Mouse (Mus musculus) embryonic facial prominence, embryonic 14.5 days (tissue): ENCODE results near the gene Gpat2. TPM values are rescaled to one million over a fixed set of nuclear protein-coding genes. Genes with fewer than 3 reads are reported as not detected.

ENCODE experiments used
- ATAC-seq: fragments of 200-750 bp; cut with Nextera tagmentation; 2 replicates; pipeline ENCODE4 v1.8.0; 2017; ENCODE audit warnings: low read depth, moderate number of reproducible peaks, moderate TSS enrichment
- DNase-seq: peaks from one replicate; pipeline ENCODE4 v3.0.0-alpha.2; 2015; ENCODE audit warnings: low spot score
- H3K27ac ChIP-seq: fragments of 300-500 bp; sonication (generic); replicated peaks from 2 replicates; pipeline ENCODE4 v1.5.1; 2014; ENCODE audit warnings: low read depth, mild to moderate bottlenecking, low read length, moderate library complexity
- H3K27me3 ChIP-seq: fragments of 300-500 bp; sonication (generic); replicated peaks from 2 replicates; pipeline ENCODE4 v1.6.1; 2014; ENCODE audit warnings: low read length; ENCODE audit not compliant: control insufficient read depth, insufficient read depth
- H3K36me3 ChIP-seq: fragments of 300-500 bp; sonication (generic); 2 replicates; pipeline ENCODE4 v1.6.1; 2014; ENCODE audit warnings: low read length, mixed read lengths; ENCODE audit not compliant: control insufficient read depth, insufficient read depth
- H3K4me1 ChIP-seq: fragments of 300-500 bp; sonication (generic); 2 replicates; pipeline ENCODE4 v1.6.1; 2014; ENCODE audit warnings: antibody characterized with exemption, low read length; ENCODE audit not compliant: control insufficient read depth, insufficient read depth
- H3K4me2 ChIP-seq: fragments of 300-500 bp; sonication (generic); 2 replicates; pipeline ENCODE4 v1.6.1; 2014; ENCODE audit warnings: low read depth, mild to moderate bottlenecking, low read length, moderate library complexity, mixed read lengths
- H3K4me3 ChIP-seq: fragments of 300-500 bp; sonication (generic); 2 replicates; pipeline ENCODE4 v1.5.1; 2014; ENCODE audit warnings: low read depth, mild to moderate bottlenecking, low read length
- H3K9ac ChIP-seq: fragments of 300-500 bp; sonication (generic); 2 replicates; pipeline ENCODE4 v1.6.1; 2014; ENCODE audit warnings: low read depth, mild to moderate bottlenecking, low read length, moderate library complexity, mixed read lengths
- H3K9me3 ChIP-seq: fragments of 300-500 bp; sonication (generic); 2 replicates; pipeline ENCODE4 v1.6.1; 2016; ENCODE audit warnings: low read length; ENCODE audit not compliant: control insufficient read depth
- WGBS: fragments of 180-500 bp; shearing (Covaris S2); extraction: QIAGEN DNeasy Blood & Tissue Kit; methylation state at CpG from one replicate; pipeline ENCODE4 v1.1.7; 2014; 5-methylcytosine and 5-hydroxymethylcytosine counted together
- polyA plus RNA-seq: library from polyadenylated mRNA; unstranded; fragments of >200 nt; fragmentation: Nextera tagmentation; extraction: Ambion mirVana; gene quantifications from 2 replicates; pipeline ENCODE4 v1.2.1, GENCODE M21; 2014

The Gpat2 gene
- polyA plus RNA-seq, 1 experiment from 2014 or later, result 0.26 TPM

GRCm38 (mm10) chr2:127453141-127453540 lies 28.1 kb downstream of the Gpat2 start:
- H3K4me1 ChIP-seq, result no peaks in the 10 kb centered on the region
- no peak for ATAC-seq
- 85% methylated on average over 9 of the region's 9 CpGs for WGBS

DNA sequence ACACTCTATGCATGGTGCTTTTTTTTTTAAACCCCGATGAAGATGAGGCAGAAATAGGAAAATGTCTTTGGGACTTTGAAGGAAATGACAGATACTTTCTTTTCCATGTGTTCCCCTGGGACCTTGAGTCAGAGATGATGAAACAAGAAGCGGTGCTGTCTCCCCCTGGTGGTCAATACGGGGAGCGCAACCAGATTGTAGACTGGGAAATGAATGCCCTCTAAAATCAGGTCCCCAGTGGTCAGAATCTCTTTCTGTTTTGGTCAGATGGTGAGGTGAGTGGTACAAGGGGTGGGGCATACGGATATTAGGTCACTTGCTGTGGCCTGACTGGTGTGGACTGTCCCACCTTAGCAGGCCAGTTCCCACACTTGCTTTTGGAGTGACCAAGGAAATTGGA lies 28.8 kb downstream of the Gpat2 start:
- no peak overlapping the region for H3K27ac ChIP-seq
- no peaks in the 10 kb centered on the region for H3K36me3 ChIP-seq
- ATAC-seq (no peak), DNase-seq (peak; percentile 63)
- no peak overlapping the region for H3K4me2 ChIP-seq
- WGBS, result 5% methylated on average over 5 of the region's 5 CpGs
- no peak overlapping the region for H3K4me3 ChIP-seq
- no peaks in the 10 kb centered on the region for H3K9me3 ChIP-seq
- H3K9ac ChIP-seq, result no peak overlapping the region
- H3K4me1 ChIP-seq, result no peaks in the 10 kb centered on the region
- H3K27me3 ChIP-seq, result no peaks in the 10 kb centered on the region

More at GRCm38 (mm10) chr2:127453141-127453540, 28.1 kb downstream of the Gpat2 start:
- no peaks in the 10 kb centered on the region for H3K9me3 ChIP-seq
- H3K4me2 ChIP-seq, result no peak overlapping the region
- H3K36me3 ChIP-seq, result no peaks in the 10 kb centered on the region
- DNase-seq, result no peak
- H3K27ac ChIP-seq, result no peak overlapping the region
- no peak overlapping the region for H3K9ac ChIP-seq
- no peak overlapping the region for H3K4me3 ChIP-seq
- no peaks in the 10 kb centered on the region for H3K27me3 ChIP-seq

DNA sequence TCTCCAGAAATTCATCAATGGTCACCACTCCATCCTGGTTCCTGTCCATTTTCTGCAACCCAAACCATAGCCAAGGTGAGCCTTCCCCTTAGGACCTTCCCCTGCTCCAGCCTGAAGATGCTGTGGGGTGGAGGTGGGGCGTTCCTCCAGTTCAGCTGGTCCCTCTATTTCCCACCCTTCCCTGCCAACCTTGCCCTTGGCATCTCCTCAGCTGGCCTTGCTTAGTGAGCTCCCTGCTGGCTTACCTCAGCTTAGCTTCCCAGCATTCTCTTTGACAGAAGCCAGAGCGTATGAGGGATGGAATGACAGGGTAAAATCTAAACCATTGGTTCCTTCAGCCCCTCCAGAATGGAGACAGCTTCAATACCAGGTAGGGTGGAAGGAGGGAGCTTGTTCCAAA lies 34.3 kb downstream of the Gpat2 start:
- no peak for DNase-seq
- Histone ChIP-seq H3K9ac (no peak overlapping the region), H3K4me1 (no peaks in the 10 kb centered on the region), H3K27me3 (no peaks in the 10 kb centered on the region), H3K27ac (no peak overlapping the region), H3K36me3 (no peaks in the 10 kb centered on the region), H3K9me3 (no peaks in the 10 kb centered on the region), H3K4me2 (no peak overlapping the region), H3K4me3 (no peak overlapping the region)
- no peak for ATAC-seq
- 76% methylated on average over 2 of the region's 2 CpGs for WGBS

DNA sequence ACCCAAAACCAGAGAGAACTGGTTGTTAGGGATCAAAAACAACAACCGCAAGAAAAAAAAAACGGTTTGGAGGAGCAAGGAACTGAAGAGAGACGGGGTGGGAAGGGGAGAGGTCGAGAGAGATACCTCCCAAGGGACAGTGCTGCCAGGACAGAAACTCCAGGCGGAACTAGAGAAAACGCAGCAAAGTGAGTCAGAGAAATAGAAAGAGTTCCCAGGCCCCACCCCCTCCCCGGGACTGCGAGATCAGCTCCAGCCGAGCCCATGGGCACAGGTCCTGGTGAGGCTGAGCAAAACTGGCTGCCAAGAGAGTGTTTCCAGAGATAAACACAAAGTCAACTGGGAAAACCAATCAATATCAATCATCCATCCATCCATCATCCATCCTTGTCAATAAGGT lies 36.4 kb downstream of the Gpat2 start:
- H3K4me2 ChIP-seq, result no peak overlapping the region
- WGBS, result 36% methylated on average over 9 of the region's 9 CpGs
- ATAC-seq (no peak), DNase-seq (no peak)
- no peaks in the 10 kb centered on the region for H3K4me1 ChIP-seq
- H3K9ac ChIP-seq, result no peak overlapping the region
- no peaks in the 10 kb centered on the region for H3K27me3 ChIP-seq
- H3K4me3 ChIP-seq, result no peak overlapping the region
- no peak overlapping the region for H3K27ac ChIP-seq
- no peaks in the 10 kb centered on the region for H3K36me3 ChIP-seq
- no peaks in the 10 kb centered on the region for H3K9me3 ChIP-seq

DNA sequence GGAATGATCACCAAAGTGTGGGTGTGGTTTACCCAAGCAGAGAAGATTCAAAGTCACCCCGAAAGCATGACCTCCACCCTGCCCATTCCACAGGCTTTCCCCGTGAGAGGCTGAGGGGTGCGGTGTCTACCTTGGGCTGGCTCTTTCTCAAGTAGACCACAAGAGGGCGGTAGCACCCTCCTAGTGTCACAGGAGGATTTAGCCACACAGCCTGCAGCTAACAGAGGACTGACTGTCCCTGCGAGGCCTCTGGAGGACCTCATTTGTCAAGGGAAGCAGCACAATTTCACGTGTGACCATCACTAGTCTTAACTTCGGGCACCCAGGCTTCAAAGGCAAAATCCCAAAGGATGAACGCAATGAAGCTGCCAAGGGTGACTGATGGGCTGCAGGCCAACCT lies 37.3 kb downstream of the Gpat2 start:
- H3K27me3 ChIP-seq, result no peaks in the 10 kb centered on the region
- H3K4me2 ChIP-seq, result no peak overlapping the region
- DNase-seq (peak; percentile 76), ATAC-seq (peak; percentile 75; the same call in 1 of the 2 replicates)
- H3K36me3 ChIP-seq, result no peaks in the 10 kb centered on the region
- no peaks in the 10 kb centered on the region for H3K9me3 ChIP-seq
- H3K9ac ChIP-seq, result no peak overlapping the region
- H3K27ac ChIP-seq, result no peak overlapping the region
- no peaks in the 10 kb centered on the region for H3K4me1 ChIP-seq
- H3K4me3 ChIP-seq, result no peak overlapping the region
- 10% methylated on average over 8 of the region's 8 CpGs for WGBS

- Histone ChIP-seq H3K36me3 (no peaks in the 10 kb centered on the region), H3K4me2 (no peak overlapping the region), H3K4me1 (no peaks in the 10 kb centered on the region), H3K27me3 (no peaks in the 10 kb centered on the region; the same call in 1 of the 2 replicates), H3K27ac (no peak overlapping the region), H3K9me3 (no peaks in the 10 kb centered on the region), H3K9ac (no peak overlapping the region), H3K4me3 (no peak overlapping the region)
- DNase-seq, result no peak
- ATAC-seq, result no peak
- 64% methylated on average over 5 of the region's 5 CpGs for WGBS
Observed at GRCm38 (mm10) chr2:127470183-127470582, 45.2 kb downstream of the Gpat2 start.

- H3K4me2 ChIP-seq, result no peak overlapping the region
- H3K36me3 ChIP-seq, result no peaks in the 10 kb centered on the region
- H3K9me3 ChIP-seq, result no peaks in the 10 kb centered on the region
- no peaks in the 10 kb centered on the region for H3K4me1 ChIP-seq
- H3K9ac ChIP-seq, result no peak overlapping the region
- WGBS, result 90% methylated on average over 10 of the region's 10 CpGs
- no peak overlapping the region for H3K4me3 ChIP-seq
- no peak for DNase-seq
- no peak for ATAC-seq
- H3K27ac ChIP-seq, result no peak overlapping the region
- no peaks in the 10 kb centered on the region; the same call in 1 of the 2 replicates for H3K27me3 ChIP-seq
Observed at GRCm38 (mm10) chr2:127470661-127471060, 45.7 kb downstream of the Gpat2 start.

DNA sequence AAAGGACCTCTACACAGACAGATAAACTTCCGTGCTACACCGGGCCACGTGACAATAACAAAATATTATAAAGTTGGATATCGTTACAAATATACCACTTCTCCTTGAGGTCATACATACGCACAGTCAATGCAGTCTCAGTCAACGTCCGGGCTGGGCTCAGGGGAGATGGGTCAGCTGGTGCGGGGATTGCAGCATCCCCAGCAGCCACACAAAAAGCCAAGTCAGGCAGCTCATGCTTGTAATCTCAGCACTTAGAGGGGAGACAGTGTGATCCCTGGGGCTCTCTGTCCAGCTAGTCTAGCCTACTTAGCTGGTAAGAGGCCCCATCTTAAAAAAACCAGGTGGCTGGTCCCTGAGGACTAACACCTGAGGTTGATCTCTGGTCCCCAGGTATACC lies 46.3 kb downstream of the Gpat2 start:
- no peaks in the 10 kb centered on the region for H3K9me3 ChIP-seq
- no peak overlapping the region for H3K27ac ChIP-seq
- H3K4me1 ChIP-seq, result no peaks in the 10 kb centered on the region
- DNase-seq (no peak), ATAC-seq (no peak)
- no peak overlapping the region for H3K4me2 ChIP-seq
- WGBS, result 87% methylated on average over 8 of the region's 8 CpGs
- H3K4me3 ChIP-seq, result no peak overlapping the region
- no peak overlapping the region for H3K9ac ChIP-seq
- no peaks in the 10 kb centered on the region; the same call in 1 of the 2 replicates for H3K27me3 ChIP-seq
- H3K36me3 ChIP-seq, result no peaks in the 10 kb centered on the region

DNA sequence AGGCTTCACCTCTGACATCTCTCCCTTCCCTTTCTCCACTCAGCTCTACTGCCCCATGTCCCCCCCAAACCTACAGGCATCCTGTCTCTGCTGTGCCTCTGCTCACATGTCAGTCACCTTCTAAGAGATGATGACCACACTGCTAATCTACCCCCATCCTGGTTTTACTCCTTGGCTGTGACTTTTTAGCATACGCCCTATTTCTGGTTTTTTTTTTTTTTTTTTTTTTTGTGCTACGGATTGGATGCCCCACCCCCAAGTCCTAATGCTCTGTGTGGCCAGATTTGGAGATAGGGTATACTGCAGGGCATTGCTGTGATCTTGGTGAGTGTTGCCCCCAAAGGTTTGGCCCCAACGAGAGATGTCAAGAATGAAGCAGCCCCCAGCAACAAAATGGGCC lies 47.3 kb downstream of the Gpat2 start:
- 73% methylated on average over 3 of the region's 3 CpGs for WGBS
- no peak overlapping the region for H3K4me2 ChIP-seq
- ATAC-seq (no peak), DNase-seq (no peak)
- H3K36me3 ChIP-seq, result no peaks in the 10 kb centered on the region
- no peak overlapping the region for H3K9ac ChIP-seq
- no peak overlapping the region for H3K4me3 ChIP-seq
- no peaks in the 10 kb centered on the region for H3K9me3 ChIP-seq
- H3K27me3 ChIP-seq, result no peaks in the 10 kb centered on the region; the same call in 1 of the 2 replicates
- no peak overlapping the region for H3K27ac ChIP-seq
- H3K4me1 ChIP-seq, result no peaks in the 10 kb centered on the region
